Mouse (Mus musculus) WW6 (cell line): Measurements from ENCODE around the gene 3100002H09Rik.

ENCODE experiments used
- DNase-seq: peaks from one replicate; pipeline ENCODE4 v3.0.0-alpha.2; 2013; ENCODE audit warnings: low read depth, low spot score

Gene 3100002H09Rik

DNA sequence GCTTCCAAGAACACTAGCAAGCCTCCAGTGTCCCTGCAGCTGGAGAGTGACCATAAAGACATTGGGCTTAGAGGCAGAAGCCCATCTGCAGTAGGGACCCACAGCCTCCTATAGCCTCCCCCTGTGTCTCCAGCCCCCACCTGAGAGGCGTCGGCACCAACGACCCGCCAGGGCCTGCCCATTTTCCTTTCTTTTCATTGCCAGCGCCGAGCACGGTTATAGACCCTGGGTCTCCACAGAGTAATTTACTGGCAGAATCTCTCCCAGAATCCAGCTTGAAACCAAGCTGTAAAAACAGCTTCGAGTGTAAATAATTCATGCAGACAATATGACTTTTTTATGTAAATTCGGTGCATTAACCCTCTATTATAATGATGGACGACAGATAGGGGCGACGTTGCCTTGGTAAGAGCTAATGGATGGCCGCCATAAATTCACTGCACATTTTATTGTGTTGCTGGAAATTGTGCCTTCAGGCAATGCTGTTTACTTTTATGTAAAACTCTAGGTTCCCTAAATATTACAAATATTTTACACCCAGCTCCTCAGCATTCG is 4.9 kb upstream of the 3100002H09Rik start:
- DNase-seq, result no peak

DNA sequence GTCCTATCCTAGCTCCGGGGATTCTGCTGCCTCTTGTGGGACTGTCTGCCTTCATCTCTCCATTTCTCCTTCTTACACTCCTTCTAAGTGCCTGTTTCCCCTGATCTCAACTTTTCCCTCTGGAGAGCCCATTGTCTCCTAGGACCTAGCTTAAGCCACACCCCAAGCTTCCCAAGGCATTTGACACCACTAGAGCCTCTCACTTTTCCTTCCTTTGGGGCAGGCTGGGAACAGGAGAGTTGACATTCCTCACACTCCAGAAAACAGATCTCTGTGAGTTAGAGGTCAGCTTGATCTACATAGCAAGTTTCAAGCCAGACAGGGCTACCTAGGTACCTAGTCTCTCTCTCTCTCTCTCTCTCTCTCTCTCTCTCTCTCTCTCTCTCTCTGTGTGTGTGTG is 3.6 kb upstream of the 3100002H09Rik start:
- DNase-seq, result peak; percentile 18

DNA sequence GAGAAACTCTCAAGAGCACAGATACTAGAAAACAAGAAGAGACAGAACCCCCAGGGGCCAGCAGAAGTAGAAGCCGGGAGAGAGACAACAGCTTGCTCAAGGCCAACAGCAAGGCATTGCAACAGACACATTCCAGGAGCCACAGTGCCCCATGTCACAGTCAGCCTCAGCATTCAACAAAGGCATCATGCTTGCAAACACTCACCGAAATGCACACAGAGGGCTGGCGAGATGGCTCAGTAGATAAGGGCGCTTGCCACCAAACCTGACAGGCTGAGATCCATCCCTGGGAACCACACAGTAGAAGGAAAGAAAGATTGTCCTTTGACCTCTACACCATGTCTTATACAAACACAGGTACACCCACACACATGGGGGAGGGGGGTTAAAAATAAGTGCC is 1.2 kb upstream of the 3100002H09Rik start:
- no peak for DNase-seq

DNA sequence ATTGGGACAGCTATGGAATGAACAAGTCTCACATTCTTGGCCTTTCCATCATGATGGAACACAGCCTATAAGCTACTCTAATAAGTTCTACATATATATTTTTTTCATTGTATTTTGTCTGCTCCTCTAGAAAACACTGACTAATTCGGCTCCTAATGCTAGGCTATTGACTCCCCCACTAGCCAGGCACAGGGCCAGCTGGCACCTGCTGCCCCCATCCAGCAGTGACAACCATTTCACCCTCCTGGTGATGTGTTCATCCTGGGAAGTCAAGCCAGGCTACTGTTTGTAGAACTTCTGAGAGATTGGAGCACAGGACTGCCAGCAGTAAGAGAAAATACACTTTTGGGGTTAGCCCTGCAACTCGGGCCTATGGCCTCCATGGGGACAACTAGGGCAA is 537 bp downstream of the 3100002H09Rik start:
- no peak for DNase-seq

DNA sequence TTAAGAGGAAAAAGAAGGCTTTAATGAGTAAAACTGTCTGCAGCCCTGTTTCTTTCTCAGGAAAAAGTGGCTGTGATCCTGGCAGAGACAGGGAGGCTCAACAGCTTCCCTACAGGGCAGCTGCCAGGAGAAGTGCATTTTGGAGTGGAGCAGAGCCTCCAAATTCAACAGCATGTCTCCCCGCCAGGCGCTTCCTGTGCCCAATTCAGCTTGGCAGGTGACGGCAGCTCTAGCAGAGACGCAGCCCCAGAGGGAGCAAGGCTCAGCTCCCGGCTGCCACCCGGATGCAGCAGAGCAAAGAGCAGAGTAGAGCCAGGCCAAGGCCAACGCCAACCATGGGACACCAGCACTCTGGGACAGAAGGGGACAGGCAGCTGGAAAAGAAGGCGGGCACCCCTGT is 3.4 kb downstream of the 3100002H09Rik start:
- no peak for DNase-seq

DNA sequence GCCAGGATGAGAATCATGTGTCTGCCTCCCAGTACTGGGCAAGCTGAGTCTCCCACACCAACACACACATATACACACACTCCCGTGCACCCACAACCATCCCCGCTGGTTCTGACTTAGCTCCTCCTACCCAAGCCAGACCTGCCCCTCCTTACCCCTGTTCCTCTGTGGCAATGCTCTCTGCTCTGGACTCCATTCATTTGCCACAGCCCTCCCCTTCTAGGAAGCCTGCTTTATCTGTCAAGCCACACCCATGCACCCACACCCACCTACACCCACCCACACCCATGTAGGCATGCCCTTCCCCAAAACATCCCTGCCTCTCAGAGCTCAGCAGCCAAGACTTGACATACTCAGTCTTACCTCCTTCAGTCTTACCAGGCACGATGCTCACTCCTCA is 4.4 kb downstream of the 3100002H09Rik start:
- no peak for DNase-seq

DNA sequence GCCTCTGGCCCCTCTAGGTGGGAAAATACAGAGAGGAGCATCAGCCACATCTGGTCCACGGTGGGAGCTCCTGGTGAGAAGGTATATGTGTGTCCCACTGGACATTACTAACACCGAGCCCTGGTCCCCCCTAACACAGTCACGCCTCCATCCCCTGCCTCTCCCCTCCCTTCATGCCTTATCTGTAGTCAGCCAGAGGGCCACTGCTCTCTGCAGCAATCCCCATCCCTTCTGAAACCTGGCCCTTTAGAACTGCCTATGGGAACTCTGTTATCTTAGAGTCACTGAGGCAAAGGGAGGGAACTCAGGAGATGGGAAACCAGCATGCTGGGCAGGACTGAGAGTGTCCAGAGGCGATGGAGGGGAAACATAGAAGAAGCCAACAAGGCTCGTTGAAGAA is 5.3 kb downstream of the 3100002H09Rik start:
- no peak for DNase-seq

DNA sequence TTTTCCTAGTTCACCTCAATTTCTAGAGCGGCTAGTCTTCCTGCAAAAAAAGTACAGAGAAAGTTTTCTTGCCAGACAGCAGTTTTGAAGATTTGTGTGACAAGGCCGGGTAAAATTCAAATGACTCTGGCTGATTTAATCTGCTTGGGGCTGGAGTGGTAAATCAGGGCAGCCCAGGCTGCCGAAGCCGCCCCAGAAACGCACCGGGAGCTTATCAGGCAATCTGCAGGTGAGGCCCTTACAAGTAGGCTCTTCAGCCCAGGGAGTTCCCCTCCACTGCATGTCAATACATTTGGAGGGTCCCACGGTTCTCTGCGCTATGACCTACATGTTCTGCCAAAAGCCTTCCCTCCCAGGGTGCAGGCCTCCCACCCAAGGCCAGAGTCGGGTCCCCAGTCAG is 6.9 kb downstream of the 3100002H09Rik start:
- no peak for DNase-seq

DNA sequence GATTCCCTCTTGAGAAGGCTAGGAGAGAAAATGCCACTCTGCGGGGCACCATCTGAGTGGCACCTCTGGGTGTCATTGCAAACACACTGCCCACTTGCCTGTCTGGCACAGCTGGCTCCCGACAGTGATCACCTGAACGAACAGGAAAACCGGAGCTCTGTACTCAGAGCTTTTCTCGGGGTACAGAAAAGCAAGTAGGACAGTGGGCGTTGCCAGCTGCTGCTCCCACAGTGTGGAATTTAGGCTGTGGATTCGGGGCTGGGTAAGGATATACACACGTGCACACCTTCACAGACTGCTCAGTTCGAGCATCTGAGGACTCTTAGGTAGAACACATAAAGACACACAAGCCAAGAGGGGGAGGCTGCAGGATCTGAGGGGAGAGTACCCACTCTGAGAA is 14.7 kb downstream of the 3100002H09Rik start:
- DNase-seq, result no peak

DNA sequence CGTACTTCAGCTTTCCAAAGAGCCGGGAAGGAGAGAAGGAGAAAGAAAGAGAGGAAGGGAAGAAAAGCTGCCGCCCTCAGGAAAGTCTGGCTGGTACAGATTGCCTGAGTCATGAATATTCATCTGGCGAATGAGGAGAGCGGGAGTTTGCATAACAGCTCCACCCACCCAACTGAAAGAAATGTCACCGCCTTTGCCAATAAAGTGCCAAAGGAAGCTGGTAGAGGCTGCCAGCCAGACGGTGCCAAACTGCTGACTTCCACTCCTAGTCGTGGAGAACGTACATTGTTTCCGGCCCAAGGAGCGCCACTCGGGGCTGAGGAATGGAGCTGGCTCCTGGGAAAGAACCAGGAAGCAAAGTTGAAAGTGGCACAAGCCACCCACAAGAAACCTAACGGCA is 15.7 kb downstream of the 3100002H09Rik start:
- DNase-seq, result no peak

DNA sequence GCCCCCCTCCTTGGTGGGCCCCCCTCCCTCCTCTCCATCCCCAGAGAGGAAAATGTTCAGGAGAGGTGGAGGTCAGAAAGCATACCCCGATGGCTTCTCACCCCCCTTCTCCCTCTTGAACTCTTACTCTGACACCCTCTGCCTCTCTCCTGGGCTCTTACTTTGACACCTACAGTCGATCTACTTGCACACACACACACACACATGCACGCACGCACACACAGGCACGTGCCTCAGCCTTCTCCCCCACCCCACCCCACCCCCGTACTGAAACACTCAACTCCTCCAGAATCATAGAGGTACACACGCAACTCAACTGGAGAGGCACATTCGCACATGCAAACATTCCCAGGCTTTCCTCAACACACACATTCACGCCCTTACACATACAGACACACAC is 16.9 kb downstream of the 3100002H09Rik start:
- no peak for DNase-seq

DNA sequence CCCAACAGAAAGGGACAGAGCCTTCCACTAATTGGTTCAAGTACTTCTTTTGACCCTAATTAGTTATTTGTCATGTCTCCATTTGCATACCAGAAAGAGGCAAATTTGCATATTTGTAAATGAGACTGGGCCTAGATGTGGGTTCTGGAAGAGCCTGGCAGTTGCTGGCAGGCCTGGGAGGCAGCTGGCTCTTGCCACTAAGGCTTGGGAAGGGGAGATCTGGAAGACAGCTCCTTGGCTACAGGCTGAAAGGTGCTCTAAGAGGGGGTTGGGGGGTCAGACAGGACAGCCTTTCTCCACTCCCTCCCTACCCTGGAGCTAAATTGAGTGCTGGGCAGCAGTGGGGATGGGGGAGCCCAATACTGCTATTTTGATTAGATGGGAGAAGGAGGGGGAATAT is 17.4 kb downstream of the 3100002H09Rik start:
- no peak for DNase-seq

DNA sequence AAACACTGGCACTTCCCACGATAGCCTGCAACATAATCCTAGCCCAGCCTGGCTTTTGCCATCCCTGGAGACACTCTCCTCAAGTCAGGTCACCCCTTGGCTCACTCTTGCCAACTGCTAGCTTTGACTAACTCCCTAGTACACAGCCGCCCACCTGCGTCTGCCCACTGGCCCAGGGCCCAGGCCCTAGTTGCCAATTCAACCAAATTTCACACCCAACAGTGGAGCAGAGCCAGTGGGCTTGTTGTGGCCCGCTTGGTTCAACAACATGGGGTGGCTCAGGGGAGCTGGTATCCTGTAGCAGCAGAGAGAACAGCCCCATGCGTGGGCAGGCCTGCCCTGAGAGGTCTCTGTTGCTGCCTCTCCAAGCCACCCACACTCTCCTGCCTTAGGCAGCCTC is 18.4 kb downstream of the 3100002H09Rik start:
- no peak for DNase-seq

DNA sequence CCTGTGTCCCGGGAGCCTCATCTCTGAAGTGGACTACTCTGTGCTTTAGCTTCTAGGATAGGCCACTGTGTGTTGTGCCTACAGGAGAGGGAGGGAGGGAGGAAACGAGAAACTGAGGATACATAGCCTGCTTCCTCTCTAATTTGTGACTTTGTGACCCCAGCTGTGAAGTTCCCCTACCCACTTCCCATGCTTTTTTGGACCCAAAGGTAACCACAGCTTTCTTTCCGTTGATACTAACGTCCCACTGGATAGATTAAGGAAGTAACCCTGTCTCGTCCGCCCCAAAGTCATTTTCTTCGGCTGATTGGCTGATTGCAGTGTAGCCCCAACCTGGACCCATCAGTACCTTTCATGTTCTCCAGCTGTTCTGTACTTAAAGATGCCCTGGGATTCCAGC is 29.9 kb downstream of the 3100002H09Rik start:
- no peak for DNase-seq

DNA sequence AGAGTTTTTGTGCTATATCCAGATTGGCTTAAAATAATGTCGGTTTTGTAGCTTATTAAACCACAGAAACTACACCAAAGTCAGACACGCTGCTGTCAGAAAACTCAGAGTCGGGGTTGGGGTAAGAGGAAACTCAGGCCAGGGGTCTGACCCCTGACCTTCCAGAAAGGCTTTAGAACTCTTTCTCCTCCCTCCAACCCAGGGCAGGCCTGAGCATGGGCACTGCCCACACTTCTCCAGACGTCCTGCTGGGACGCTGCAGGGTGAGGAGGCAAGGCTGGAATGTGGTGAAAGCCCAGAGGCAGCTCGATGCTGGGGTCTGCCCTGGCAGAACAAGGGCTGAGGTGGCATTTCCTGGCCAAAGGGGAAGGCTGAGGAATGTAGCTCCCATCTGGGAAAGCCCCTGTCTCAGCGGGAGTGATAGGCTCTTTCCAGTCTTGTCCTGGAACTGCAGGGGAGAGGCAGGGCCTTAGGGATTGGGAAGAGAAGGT is 34.6 kb downstream of the 3100002H09Rik start:
- DNase-seq, result no peak

DNA sequence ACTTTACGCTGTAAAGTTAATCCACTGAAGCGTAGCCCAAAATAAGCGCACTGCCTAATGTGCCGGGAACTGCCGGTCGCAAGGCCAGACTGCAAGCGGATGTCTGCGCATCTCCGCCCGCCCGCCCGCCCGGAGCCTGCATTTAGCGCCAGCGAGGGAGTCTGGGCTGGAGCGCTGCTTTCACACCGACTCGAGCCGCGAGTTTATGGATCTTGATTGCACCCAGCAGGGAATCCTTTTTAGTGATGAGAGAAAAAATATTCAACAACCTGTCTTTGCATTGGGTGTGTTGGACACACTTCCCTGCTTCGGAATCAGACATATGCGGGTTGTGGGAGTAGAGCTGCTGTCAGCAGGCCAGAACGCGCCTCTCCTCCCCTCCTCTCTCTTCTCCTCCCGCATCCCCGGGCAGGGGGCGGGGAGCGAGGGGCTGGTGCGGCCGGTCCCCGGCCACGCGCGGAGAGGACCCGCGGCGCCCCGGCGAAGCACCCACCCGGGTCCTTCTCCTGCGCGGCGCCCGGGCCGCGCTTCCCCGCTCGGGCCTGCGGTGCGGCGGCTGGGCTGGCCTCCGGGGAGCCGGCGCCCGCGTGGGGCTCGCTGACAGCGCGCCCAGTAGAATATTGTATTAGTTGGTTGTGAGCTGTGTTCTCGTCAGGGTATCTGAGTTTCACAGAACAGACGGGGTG is 35.2 kb downstream of the 3100002H09Rik start:
- no peak for DNase-seq

DNA sequence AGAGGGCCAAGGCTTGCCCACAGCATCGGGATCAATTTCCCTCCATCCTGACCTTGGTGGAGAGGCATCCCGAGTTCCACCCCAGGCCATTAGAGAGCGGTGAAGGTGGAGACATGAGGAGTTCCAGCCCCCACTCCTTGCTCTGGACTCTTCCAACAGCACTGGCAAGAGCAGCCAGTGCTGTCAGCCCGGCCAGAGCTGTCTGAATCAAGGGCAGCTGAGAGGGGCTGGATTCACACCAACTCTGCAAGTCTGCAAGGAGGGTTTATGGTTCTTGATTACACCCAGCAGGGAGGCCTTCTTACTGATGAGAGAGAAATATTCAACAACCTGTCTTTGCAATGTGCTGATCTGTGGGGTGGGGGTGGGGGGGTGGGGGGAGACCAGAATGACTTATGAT is 37.0 kb downstream of the 3100002H09Rik start:
- DNase-seq, result no peak

DNA sequence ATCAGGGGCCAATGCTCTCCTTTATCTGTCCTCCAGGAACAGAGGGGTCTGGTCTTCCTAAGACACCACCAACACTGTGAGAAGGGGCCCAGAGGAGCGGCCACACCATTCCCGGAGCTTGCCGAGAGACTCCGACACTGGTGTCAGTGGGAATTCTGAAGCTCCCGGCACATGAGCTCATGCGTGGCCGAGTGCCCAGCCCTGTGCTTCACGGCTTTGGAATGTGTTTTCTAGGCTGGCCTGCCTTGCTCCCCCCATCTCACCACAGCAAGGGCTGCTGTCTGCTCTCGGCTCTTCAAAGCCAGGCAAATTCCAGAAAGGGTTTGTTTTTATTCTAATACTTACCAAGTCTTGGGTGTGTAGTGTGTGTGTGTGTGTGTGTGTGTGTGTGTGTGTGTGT is 39.6 kb downstream of the 3100002H09Rik start:
- no peak for DNase-seq

DNA sequence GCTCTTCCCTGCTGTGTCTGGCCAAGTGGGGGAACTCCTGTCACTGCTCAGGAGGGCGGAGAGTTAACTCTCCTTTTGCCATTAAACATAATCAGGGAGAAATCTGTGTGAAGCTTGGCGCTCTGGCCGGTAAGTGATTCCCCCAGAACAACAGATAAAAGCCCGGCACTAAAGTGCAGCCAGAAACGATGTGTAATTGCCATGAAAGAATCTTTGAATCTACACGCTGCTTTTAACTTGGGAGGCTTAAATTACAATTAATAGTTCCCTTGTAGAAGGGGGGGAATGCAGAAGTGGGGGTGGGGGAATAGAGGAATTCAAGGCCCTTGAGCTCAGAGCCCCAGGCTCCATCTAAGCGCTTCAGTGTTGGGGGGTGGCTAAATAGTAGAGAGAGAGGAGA is 40.9 kb downstream of the 3100002H09Rik start:
- no peak for DNase-seq

DNA sequence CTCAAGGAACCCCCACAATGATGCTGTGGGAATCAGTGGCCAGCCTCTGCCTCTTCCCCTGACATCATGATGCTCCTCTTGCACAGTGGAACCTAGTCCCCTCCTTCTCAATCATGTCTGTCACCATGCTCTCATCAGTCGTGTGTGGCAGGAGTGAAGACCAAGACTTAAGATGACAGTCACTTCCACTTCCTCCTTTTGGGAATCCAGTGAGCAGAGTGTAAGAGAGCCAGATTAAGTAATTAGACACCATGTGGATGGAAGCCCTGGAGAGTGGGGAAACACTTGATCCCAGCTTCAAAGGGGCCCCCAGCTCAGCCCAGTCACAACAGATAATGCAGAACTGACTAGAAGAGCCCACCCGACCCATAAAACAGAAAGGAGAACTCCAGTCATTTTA is 47.2 kb downstream of the 3100002H09Rik start:
- no peak for DNase-seq

DNA sequence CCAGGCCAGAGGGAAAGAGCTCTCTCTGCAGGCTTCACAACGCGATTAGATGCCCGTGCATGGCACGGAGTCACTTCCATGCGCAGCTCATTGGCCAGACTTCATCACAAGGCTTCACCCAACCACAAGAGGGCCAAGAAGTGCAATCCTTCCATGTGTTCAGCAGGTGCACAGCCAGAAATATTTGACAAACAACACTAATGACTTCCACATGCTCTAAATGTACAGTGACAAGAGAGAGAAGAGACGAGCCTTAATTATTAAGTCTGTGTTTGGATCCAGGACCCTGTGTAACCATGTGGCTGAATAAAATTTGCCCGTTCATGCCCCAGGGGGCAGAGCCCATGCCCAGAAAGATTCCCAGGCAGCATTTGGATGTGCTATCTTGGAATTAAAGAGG is 47.9 kb downstream of the 3100002H09Rik start:
- no peak for DNase-seq
